Mouse (Mus musculus) neural tube, embryonic 15.5 days (tissue): ENCODE measurements around the gene Anxa11. TPM values are rescaled to one million over a fixed set of nuclear protein-coding genes. Genes with fewer than 3 reads are reported as not detected.
A peak's percentile ranks its signal among the peaks of the same experiment; 100 is the strongest.
"Not testable (repeated sequence)": the region's sequence is repeated elsewhere in the genome, so short reads cannot be mapped to it uniquely, and the experiment has no call there.

Experiments used
- ATAC-seq: fragments of 200-750 bp; cut with Nextera tagmentation; 2 replicates; pipeline ENCODE4 v1.8.0; 2017; ENCODE audit warnings: mild to moderate bottlenecking, moderate TSS enrichment, moderate library complexity; ENCODE audit not compliant: low FRiP score
- H3K27ac ChIP-seq: fragments of 300-500 bp; sonication (generic); replicated peaks from 2 replicates; pipeline ENCODE4 v1.5.1; 2015; ENCODE audit warnings: mild to moderate bottlenecking, inconsistent platforms
- H3K27me3 ChIP-seq: fragments of 300-500 bp; sonication (generic); replicated peaks from 2 replicates; pipeline ENCODE4 v1.6.1; 2015; ENCODE audit warnings: inconsistent platforms
- H3K36me3 ChIP-seq: fragments of 300-500 bp; sonication (generic); 2 replicates; pipeline ENCODE4 v1.6.1; 2015; ENCODE audit warnings: inconsistent platforms
- H3K4me1 ChIP-seq: fragments of 300-500 bp; sonication (generic); 2 replicates; pipeline ENCODE4 v1.6.1; 2015; ENCODE audit warnings: inconsistent platforms
- H3K4me2 ChIP-seq: fragments of 300-500 bp; sonication (generic); 2 replicates; pipeline ENCODE4 v1.6.1; 2015; ENCODE audit warnings: inconsistent platforms, mild to moderate bottlenecking, moderate library complexity
- H3K4me3 ChIP-seq: fragments of 300-500 bp; sonication (generic); replicated peaks from 2 replicates; pipeline ENCODE4 v1.5.1; 2015; ENCODE audit warnings: mild to moderate bottlenecking, inconsistent platforms
- H3K9ac ChIP-seq: fragments of 300-500 bp; sonication (generic); replicated peaks from 2 replicates; pipeline ENCODE4 v1.6.1; 2015; ENCODE audit warnings: mild to moderate bottlenecking, inconsistent platforms
- H3K9me3 ChIP-seq: fragments of 300-500 bp; sonication (generic); replicated peaks from 2 replicates; pipeline ENCODE4 v1.6.1; 2016; ENCODE audit warnings: inconsistent platforms
- WGBS: fragments of 180-500 bp; shearing (Covaris S2); methylation state at CpG from one replicate; pipeline ENCODE4 v1.1.7; 2015; ENCODE audit warnings: mixed read lengths; 5-methylcytosine and 5-hydroxymethylcytosine counted together
- polyA plus RNA-seq: library from polyadenylated mRNA; unstranded; fragments of >200 nt; fragmentation: Nextera tagmentation; extraction: Ambion mirVana; gene quantifications from 2 replicates; pipeline ENCODE4 v1.2.1, GENCODE M21; 2015

Anxa11 gene
- polyA plus RNA-seq: 2.3 and 15.9 TPM in 2 replicates

DNA sequence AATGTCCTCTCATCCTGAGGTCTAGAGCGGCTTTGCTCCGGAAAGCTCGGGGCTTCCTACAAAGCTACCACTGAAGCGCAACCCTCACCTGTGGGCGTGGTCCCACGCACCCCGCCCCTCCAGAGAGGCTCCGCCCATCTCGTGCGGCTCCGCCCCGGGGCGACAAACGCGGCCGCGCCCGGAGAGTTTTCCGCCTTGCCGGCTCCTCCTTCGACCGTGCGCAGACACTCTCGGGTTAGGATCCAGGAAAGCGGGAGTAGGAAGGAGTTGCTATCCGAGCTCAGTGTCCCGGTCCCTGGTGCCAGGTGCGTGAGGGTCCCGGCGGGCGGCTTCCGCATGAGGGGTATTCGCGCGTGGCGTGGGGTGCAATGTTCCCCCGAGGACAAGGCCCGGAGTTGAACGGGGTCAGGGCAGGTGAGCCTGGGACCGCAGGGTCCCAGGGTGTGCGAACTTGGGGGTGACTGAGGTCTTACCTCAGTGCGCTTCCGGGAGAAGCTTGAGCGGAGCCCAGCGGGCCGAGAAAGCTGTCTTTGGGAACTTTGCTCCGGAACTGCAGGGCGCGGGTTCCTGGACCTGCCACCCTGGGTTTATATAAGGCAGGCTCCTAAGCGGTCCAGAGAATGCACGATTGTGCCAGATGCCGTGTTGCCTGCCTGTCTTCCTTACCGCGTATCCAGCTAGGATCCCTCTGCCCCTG lies at the start of gene Anxa11:
TSS of gene Anxa11 (plus strand) at position 166 of the 697 bp plus-strand sequence.
- Histone ChIP-seq H3K4me2 (peak within 1 kb of the TSS; percentile 96), H3K4me3 (peak within 1 kb of the TSS; percentile 47), H3K27ac (no peak within 1 kb of the TSS), H3K9me3 (no peaks in the 10 kb centered on the region), H3K9ac (peak within 1 kb of the TSS; percentile 47), H3K36me3 (no peaks in the 10 kb centered on the region), H3K27me3 (peaks cover 44% of the 10 kb centered on the region), H3K4me1 (peaks cover 19% of the 10 kb centered on the region)
- ATAC-seq: peak; percentile 38; the same call in 1 of the 2 replicates
- WGBS: under 1% methylated on average over 54 of the region's 54 CpGs

DNA sequence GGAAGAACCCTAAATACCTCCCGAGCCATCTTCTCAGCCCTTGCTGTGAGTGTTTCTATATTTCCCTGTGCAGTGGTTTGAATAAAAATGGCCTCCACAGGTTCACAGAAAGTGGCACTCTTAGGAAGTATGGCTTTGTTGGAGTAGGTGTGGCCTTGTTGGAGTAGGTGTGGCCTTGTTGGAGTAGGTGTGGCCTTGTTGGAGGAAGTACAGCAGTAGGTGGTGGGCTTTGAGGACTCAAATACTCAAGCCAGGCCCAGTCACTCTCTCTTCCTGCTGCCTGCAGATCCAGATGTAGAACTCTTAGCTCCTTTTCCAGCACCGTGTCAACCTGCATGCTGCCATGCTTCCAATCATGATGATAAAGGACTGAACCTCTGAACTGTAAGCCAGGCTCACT lies 47.6 kb upstream of the Anxa11 start:
- ATAC-seq: no peak
- WGBS: 97% methylated on average over 2 of the region's 2 CpGs
- H3K36me3 ChIP-seq: no peaks in the 10 kb centered on the region

DNA sequence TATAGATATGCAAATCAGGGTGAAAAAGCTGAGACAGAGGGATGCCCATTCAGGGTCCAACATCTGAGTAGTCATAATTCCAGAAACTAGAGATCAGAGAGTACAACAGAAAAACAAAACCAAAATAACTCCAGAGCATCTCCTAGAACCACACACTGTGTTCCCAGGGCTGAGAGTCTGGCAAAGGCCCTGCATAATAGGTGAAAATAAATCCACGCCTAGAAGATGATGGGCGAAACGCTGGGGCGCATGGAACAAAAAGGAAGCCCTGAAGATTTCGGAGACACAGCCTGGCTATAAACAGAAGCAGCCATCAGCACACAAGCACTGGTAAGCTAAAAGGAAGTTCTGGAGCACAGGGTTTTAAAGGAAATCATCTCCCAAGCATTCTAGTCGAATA lies 46.9 kb upstream of the Anxa11 start:
- H3K27ac ChIP-seq: 0 out of 2 replicates have a peak overlapping the region, but pooled peaks have one; percentile 51
- no peaks in the 10 kb centered on the region; the same call in 1 of the 2 replicates for H3K27me3 ChIP-seq
- 58% methylated on average over 6 of the region's 6 CpGs for WGBS
- ATAC-seq: no peak
- H3K4me3 ChIP-seq: no peak overlapping the region
- no peak overlapping the region for H3K4me2 ChIP-seq
- H3K9ac ChIP-seq: no peak overlapping the region
- H3K4me1 ChIP-seq: peaks cover 5% of the 10 kb centered on the region
- H3K9me3 ChIP-seq: no peaks in the 10 kb centered on the region
- H3K36me3 ChIP-seq: no peaks in the 10 kb centered on the region

More for the DNA sequence above, 47.6 kb upstream of the Anxa11 start:
- H3K4me3 ChIP-seq: no peak overlapping the region
- H3K27me3 ChIP-seq: no peaks in the 10 kb centered on the region
- no peaks in the 10 kb centered on the region for H3K9me3 ChIP-seq
- no peak overlapping the region for H3K4me2 ChIP-seq
- no peak overlapping the region for H3K27ac ChIP-seq
- no peak overlapping the region for H3K9ac ChIP-seq
- H3K4me1 ChIP-seq: no peaks in the 10 kb centered on the region

DNA sequence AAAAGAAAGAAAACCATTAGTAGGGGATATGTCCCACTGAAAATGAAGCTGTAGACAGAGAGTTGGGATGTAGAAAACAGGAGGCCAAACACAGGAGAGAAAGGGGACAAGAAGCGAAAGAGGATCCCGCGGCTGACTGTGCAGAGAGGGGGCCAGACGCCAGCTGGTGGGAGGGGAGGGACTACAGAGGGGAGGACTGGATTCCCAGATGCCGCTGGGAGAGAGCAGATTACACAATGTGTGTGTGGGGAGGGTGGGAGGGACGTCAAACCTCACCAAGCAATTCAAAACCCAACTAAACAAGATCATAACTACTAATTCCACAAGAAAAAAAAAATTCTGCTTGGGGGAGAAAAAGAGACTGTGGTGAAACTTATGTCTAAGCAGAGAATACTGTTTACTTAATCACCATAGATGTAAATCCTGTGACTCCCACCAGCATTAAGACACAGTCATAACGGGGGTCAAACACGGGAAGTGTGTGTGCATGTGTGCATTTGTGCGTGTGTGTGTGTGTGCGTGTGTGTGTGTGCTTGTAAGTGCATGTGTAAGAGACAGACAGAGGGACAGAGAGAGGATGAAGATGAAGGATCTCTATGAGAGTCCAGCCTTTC lies 46.3 kb upstream of the Anxa11 start:
- Histone ChIP-seq H3K4me2 (no peak overlapping the region), H3K9me3 (no peaks in the 10 kb centered on the region), H3K4me1 (peaks cover 11% of the 10 kb centered on the region), H3K36me3 (no peaks in the 10 kb centered on the region), H3K27me3 (no peaks in the 10 kb centered on the region; the same call in 1 of the 2 replicates), H3K9ac (no peak overlapping the region), H3K27ac (no peak overlapping the region), H3K4me3 (no peak overlapping the region)
- 33% methylated on average over 10 of the region's 10 CpGs for WGBS
- no peak for ATAC-seq

DNA sequence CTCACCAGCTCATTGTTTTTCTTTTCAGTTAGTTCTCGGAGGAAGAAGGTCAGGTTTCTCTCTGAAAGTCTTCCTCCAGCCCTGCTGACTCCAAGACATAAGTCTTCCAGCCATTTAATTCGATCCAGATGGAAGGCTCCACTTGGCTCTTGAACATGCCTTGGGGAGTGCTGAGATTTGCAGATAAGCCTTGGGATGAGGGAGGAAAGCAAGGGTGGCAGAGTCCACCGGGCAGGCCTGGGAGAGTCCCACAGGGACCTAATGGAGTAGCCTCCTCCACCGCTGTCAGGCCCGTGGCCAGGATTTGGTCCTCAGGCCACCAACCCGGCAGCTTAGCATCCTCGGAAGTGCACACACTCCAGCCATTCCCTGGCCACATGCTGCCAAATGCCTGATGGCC lies 45.3 kb upstream of the Anxa11 start:
- no peak overlapping the region for H3K27ac ChIP-seq
- 87% methylated on average over 7 of the region's 7 CpGs for WGBS
- H3K4me3 ChIP-seq: no peak overlapping the region
- peaks cover 15% of the 10 kb centered on the region for H3K4me1 ChIP-seq
- H3K9me3 ChIP-seq: no peaks in the 10 kb centered on the region
- no peak overlapping the region for H3K9ac ChIP-seq
- no peak overlapping the region for H3K4me2 ChIP-seq
- no peaks in the 10 kb centered on the region for H3K36me3 ChIP-seq
- ATAC-seq: no peak
- H3K27me3 ChIP-seq: no peaks in the 10 kb centered on the region; the same call in 1 of the 2 replicates

DNA sequence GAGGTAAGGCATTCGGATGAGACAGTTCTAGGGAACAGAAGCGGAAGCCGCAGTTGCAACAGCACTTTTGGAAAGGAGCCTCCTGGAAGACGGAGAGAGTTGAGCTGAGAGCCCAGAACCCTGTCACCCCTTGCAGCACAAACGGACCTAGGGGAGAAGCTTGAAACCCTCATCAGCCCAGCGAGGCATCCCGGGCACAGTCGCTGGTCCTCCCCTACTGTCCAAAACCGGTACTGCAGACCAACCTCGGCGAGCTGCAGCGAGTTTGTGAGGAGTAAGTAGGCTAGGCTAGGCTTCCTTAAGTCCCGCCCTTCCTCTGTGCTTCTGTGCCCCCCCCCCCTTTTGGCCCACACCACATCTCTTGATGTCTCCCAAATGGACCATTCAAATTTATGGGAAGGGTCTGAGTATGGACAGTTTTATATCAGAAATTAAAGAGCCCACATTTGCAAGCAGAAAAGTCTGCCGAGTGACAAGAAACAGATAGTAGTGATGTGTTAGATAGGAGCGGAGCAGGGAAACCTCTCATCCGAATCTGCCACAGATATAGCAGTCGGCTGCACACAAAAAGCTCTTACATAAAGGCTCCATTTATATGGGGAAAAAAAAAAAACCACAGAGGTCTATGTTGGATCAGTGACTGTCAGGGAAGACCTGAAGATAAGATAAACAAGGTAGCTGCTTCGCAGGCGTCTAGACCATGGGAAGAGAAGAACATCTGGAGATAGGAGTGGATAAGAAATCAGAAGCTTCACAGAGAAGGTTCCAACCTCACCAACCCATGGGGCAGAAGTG lies 41.6 kb upstream of the Anxa11 start:
- Histone ChIP-seq H3K36me3 (no peaks in the 10 kb centered on the region), H3K4me3 (no peak overlapping the region), H3K27me3 (no peaks in the 10 kb centered on the region; the same call in 1 of the 2 replicates), H3K4me1 (peaks cover 15% of the 10 kb centered on the region), H3K9me3 (no peaks in the 10 kb centered on the region), H3K9ac (no peak overlapping the region), H3K4me2 (peak overlapping the region; percentile 42), H3K27ac (peak overlapping the region; percentile 13; the same call in 1 of the 2 replicates)
- ATAC-seq: peak; percentile 55; the same call in 1 of the 2 replicates
- 24% methylated on average over 19 of the region's 19 CpGs for WGBS

DNA sequence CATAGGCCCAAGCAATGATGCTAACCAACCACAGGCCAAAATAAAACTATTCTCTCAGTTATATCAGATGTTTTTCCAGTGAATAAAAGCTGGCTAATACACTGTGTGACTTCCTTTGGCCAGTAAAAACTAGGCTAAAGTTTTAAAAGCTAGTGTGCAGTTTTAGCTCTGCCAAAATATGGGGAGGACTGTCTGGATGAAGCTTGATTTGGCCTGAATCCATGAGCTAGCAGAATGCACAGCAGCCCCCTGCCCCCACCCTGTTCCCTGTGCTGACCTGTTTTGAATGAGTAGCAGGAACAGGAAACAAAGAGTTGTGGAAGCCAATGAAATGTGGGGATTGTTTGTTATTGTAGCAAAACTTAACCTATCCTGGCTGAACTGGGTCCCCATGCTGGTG lies 39.4 kb upstream of the Anxa11 start:
- H3K27ac ChIP-seq: no peak overlapping the region
- ATAC-seq: no peak
- no peaks in the 10 kb centered on the region; the same call in 1 of the 2 replicates for H3K27me3 ChIP-seq
- no peak overlapping the region for H3K9ac ChIP-seq
- no peak overlapping the region for H3K4me3 ChIP-seq
- H3K4me1 ChIP-seq: peaks cover 15% of the 10 kb centered on the region
- no peak overlapping the region for H3K4me2 ChIP-seq
- no peaks in the 10 kb centered on the region for H3K9me3 ChIP-seq
- H3K36me3 ChIP-seq: no peaks in the 10 kb centered on the region

DNA sequence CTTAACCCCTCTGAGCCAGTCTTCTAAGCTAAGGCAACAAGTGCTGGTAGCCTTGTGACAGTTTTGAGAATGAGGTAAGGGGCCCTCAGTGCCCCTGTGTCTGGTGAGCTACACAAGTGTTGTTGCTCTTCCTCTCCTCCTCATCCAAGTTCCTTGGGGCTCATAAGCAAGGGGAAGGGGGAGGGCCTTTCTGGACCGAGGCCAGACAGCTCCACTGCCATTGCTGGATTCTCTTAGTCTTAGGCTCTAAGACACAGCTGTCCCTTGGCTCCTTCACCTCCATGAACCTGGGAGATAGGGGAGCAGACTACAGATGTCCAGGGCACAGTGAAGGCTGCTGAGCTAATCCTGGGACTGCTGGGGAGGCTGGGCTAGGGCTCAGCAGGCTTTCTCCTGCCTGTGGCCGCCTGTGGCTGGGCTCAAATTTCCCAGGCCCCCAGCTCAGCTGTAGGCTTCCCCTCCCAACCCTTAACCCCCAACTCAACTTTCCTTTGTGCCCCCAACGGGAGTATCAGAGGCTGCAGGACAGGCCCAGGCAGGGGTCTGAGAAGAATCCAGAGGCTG lies 38.6 kb upstream of the Anxa11 start:
- Histone ChIP-seq H3K9me3 (no peaks in the 10 kb centered on the region), H3K4me2 (no peak overlapping the region), H3K4me3 (no peak overlapping the region), H3K4me1 (peaks cover 15% of the 10 kb centered on the region), H3K27ac (no peak overlapping the region), H3K36me3 (no peaks in the 10 kb centered on the region), H3K27me3 (no peaks in the 10 kb centered on the region; the same call in 1 of the 2 replicates), H3K9ac (no peak overlapping the region)
- WGBS: 50% methylated on average over 3 of the region's 3 CpGs
- ATAC-seq: no peak

DNA sequence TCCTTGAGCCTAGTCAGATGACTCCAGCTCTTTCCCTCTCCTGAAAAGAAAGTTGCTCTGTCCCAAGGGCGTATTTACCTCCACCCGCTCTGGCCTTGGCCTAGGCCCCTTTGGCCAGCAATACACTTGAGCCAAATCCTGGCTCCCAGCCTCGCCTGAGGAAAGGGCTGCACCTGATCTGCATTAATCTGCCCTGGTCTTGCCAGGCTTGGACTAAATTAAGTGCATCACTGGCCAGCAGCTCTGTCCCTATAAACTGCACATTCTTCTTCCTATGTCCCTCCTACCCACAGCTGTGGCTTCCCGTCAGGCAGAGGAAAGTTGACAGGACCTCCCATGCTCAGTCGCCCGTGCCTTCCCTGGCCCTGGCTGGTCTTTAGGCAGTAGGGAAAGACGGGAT lies 36.1 kb upstream of the Anxa11 start:
- H3K36me3 ChIP-seq: no peaks in the 10 kb centered on the region
- H3K9me3 ChIP-seq: no peaks in the 10 kb centered on the region
- peaks cover 2% of the 10 kb centered on the region; the same call in 1 of the 2 replicates for H3K4me1 ChIP-seq
- no peak overlapping the region for H3K9ac ChIP-seq
- ATAC-seq: no peak
- no peak overlapping the region for H3K4me3 ChIP-seq
- no peak overlapping the region for H3K4me2 ChIP-seq
- no peak overlapping the region for H3K27ac ChIP-seq
- no peaks in the 10 kb centered on the region for H3K27me3 ChIP-seq
- WGBS: 64% methylated on average over 7 of the region's 7 CpGs

DNA sequence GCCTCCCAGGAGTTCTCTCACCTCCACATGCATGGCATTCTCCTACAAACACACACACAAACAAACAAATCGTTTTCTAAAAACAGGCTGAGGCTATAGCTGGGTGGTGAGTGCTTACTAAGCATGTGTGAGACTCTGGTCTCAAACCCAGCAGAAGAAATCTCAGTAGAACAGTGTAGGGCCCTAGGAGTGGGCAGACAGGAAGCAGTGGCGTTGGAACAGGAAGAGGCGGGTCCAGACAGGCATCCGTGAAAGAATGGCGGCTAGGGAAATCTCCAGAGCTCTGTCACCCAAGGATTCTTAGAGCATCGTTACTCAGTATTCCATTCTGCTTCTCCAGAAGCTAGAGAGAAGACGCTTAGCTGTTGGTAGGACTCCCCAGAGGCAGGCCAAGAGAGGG lies 35.4 kb upstream of the Anxa11 start:
- no peak overlapping the region for H3K4me2 ChIP-seq
- no peak for ATAC-seq
- WGBS: 87% methylated on average over 7 of the region's 7 CpGs
- H3K27me3 ChIP-seq: no peaks in the 10 kb centered on the region
- no peak overlapping the region for H3K27ac ChIP-seq
- no peaks in the 10 kb centered on the region for H3K4me1 ChIP-seq
- no peaks in the 10 kb centered on the region for H3K36me3 ChIP-seq
- H3K9me3 ChIP-seq: no peaks in the 10 kb centered on the region
- H3K9ac ChIP-seq: no peak overlapping the region
- H3K4me3 ChIP-seq: no peak overlapping the region

DNA sequence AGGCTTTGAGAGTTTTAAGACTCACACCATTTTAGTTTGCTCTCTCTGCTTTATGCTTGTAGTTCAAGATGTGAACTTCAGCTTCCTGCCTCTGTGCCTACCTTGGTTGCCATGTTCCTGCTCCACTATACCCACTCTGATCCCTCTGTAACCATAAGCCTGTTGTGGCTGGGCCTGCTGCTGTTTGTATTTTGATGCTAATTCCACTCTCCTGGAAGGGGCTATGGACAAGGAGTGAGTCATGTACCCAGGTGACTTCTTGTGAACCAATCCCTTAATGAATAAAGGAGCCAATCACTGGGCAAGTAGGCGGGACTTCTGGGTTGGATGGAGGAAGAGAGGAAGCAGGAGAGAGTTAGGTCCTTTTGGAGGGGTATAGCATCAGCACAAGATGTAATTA lies 30.9 kb upstream of the Anxa11 start:
- not testable (repeated sequence) for H3K36me3 ChIP-seq, H3K9me3 ChIP-seq, H3K9ac ChIP-seq, H3K27ac ChIP-seq, H3K4me2 ChIP-seq, ATAC-seq, H3K4me3 ChIP-seq, H3K27me3 ChIP-seq, H3K4me1 ChIP-seq
- 90% methylated on average over 1 of the region's 1 CpGs for WGBS
